Comparison of ENCODE assay signal across 8 mouse cellular contexts in genomic region chr1:165634151-165634884, GRCm38 (mm10). TPM values are rescaled to one million over a fixed set of nuclear protein-coding genes. Genes with fewer than 3 reads are reported as not detected.
DNase-seq lines count a peak whose midpoint lies in the region; ATAC-seq and TF ChIP-seq lines count a peak whose summit lies in the region.

TSS of gene Mpzl1 (minus strand) at chr1:165634538.

- peaks cover 1% of the 10 kb centered on the region for H3K4me1 ChIP-seq in bone marrow, adult 2 months (ENCODE audit: control insufficient read depth, insufficient read depth, low read length)
- peaks cover 31% of the 10 kb centered on the region for H3K4me1 ChIP-seq in embryonic facial prominence, embryonic 15.5 days
- H3K4me1 ChIP-seq in limb, embryonic 14.5 days (ENCODE audit: control insufficient read depth, insufficient read depth, low read length) = peaks cover 16% of the 10 kb centered on the region
- H3K4me1 ChIP-seq in midbrain, postnatal 0 days (ENCODE audit: insufficient read depth, low read length) = 0 out of 2 replicates have a peak, but pooled peaks cover 3% of the 10 kb centered on the region

- peak within 1 kb of the TSS; percentile 83 for H3K9ac ChIP-seq in embryonic facial prominence, embryonic 15.5 days
- peak within 1 kb of the TSS; percentile 88 for H3K9ac ChIP-seq in limb, embryonic 14.5 days (ENCODE audit: low read depth, low read length, severe bottlenecking)
- H3K9ac ChIP-seq in midbrain, postnatal 0 days (replicated peaks; ENCODE audit: low read length, poor library complexity, severe bottlenecking) = peak within 1 kb of the TSS; percentile 91

- H3K4me2 ChIP-seq in embryonic facial prominence, embryonic 15.5 days (replicated peaks) = peak within 1 kb of the TSS; percentile 66
- H3K4me2 ChIP-seq in limb, embryonic 14.5 days (replicated peaks; ENCODE audit: low read depth, low read length, severe bottlenecking) = peak within 1 kb of the TSS; percentile 62
- peak within 1 kb of the TSS; percentile 70 for H3K4me2 ChIP-seq in midbrain, postnatal 0 days (ENCODE audit: low read depth, low read length, poor library complexity, severe bottlenecking)

- peak; percentile 95 for DNase-seq in 416B (ENCODE audit: low read depth)
- peak; percentile 99 for DNase-seq in heart, adult 8-10 months (ENCODE audit: low spot score)
- DNase-seq in kidney, adult 9 months = peak; percentile 99
- peak; percentile 98 for DNase-seq in limb, embryonic 14.5 days (ENCODE audit: low spot score)
- DNase-seq in midbrain, postnatal 0 days (ENCODE audit: low spot score) = peak; percentile 98
- DNase-seq in spleen, postnatal 14 days (ENCODE audit: low spot score in 2 of 2) = peak; percentile 90 to 93

- 1% methylated on average over 72 of the region's 73 CpGs for WGBS in bone marrow, adult 2 months
- WGBS in embryonic facial prominence, embryonic 15.5 days = under 1% methylated on average over 67 of the region's 73 CpGs
- under 1% methylated on average over 40 of the region's 73 CpGs for WGBS in limb, embryonic 14.5 days
- 1% methylated on average over 47 of the region's 73 CpGs for whole genome bisulfite sequencing in midbrain, postnatal 0 days

- 0 out of 2 replicates have a peak, but pooled peaks have one; percentile 15 for TF ChIP-seq CTCF in bone marrow, adult 2 months (IDR thresholded peaks at IDR 0.05; ENCODE audit: control insufficient read depth, insufficient read depth, low read length)
- TF ChIP-seq CTCF in midbrain, postnatal 0 days (IDR thresholded peaks at IDR 0.05) = peak; percentile 41

- peak within 1 kb of the TSS; percentile 86 for H3K4me3 ChIP-seq in bone marrow, adult 2 months (replicated peaks; ENCODE audit: control insufficient read depth, low read depth, low read length)
- H3K4me3 ChIP-seq in embryonic facial prominence, embryonic 15.5 days (replicated peaks) = peak within 1 kb of the TSS; percentile 91
- peak within 1 kb of the TSS; percentile 85 for H3K4me3 ChIP-seq in limb, embryonic 14.5 days (replicated peaks; ENCODE audit: low read length)
- H3K4me3 ChIP-seq in midbrain, postnatal 0 days (ENCODE audit: low read depth, low read length) = peak within 1 kb of the TSS; percentile 91

- H3K9me3 ChIP-seq in embryonic facial prominence, embryonic 15.5 days (replicated peaks) = no peaks in the 10 kb centered on the region
- H3K9me3 ChIP-seq in limb, embryonic 14.5 days (ENCODE audit: control insufficient read depth, low read length) = no peaks in the 10 kb centered on the region
- H3K9me3 ChIP-seq in midbrain, postnatal 0 days (ENCODE audit: low read length) = no peaks in the 10 kb centered on the region

- no peaks in the 10 kb centered on the region for H3K36me3 ChIP-seq in embryonic facial prominence, embryonic 15.5 days
- H3K36me3 ChIP-seq in limb, embryonic 14.5 days (ENCODE audit: control insufficient read depth, insufficient read depth, low read length) = no peaks in the 10 kb centered on the region
- no peaks in the 10 kb centered on the region for H3K36me3 ChIP-seq in midbrain, postnatal 0 days (ENCODE audit: insufficient read depth, low read length)

- peak; percentile 100 for ATAC-seq in embryonic facial prominence, embryonic 15.5 days (ENCODE audit: insufficient number of reproducible peaks, low FRiP score, low TSS enrichment, low read depth)
- peak; percentile 98 for ATAC-seq in limb, embryonic 14.5 days (ENCODE audit: low FRiP score, low read depth)
- peak; percentile 99 for ATAC-seq in midbrain, postnatal 0 days (ENCODE audit: low FRiP score)

- no peaks in the 10 kb centered on the region for H3K27me3 ChIP-seq in embryonic facial prominence, embryonic 15.5 days
- H3K27me3 ChIP-seq in limb, embryonic 14.5 days (ENCODE audit: control insufficient read depth, insufficient read depth, low read length) = no peaks in the 10 kb centered on the region
- no peaks in the 10 kb centered on the region for H3K27me3 ChIP-seq in midbrain, postnatal 0 days (ENCODE audit: insufficient read depth, low read length)

- peak; percentile 38; the same call in 1 of the 2 replicates for TF ChIP-seq POLR2A in bone marrow, adult 2 months (IDR thresholded peaks at IDR 0.05; ENCODE audit: borderline replicate concordance, control insufficient read depth, low read depth, low read length)
- peak; percentile 88 for TF ChIP-seq POLR2A in limb, embryonic 14.5 days (IDR thresholded peaks at IDR 0.05; ENCODE audit: borderline replicate concordance, extremely low read depth, insufficient read depth, insufficient read length)

- no peak within 1 kb of the TSS; the same call in 1 of the 2 replicates for H3K27ac ChIP-seq in bone marrow, adult 2 months (ENCODE audit: control insufficient read depth, insufficient read depth, low read depth, low read length, poor library complexity)
- peak within 1 kb of the TSS; percentile 98 for H3K27ac ChIP-seq in embryonic facial prominence, embryonic 15.5 days (replicated peaks)
- H3K27ac ChIP-seq in limb, embryonic 14.5 days (replicated peaks; ENCODE audit: low read depth, low read length) = peak within 1 kb of the TSS; percentile 94
- peak within 1 kb of the TSS; percentile 94 for H3K27ac ChIP-seq in midbrain, postnatal 0 days (ENCODE audit: low read depth, low read length)

RNA-seq across cellular contexts. Expression of gene Mpzl1, which starts in this region (rescaled TPM):
- polyA plus RNA-seq in bone marrow, adult 2 months (2011; ENCODE audit: insufficient read depth, insufficient read length, low replicate concordance, missing spikeins) = 5.8 and 20.7 TPM in 2 replicates
- 138 and 147 TPM in 2 replicates for polyA plus RNA-seq in embryonic facial prominence, embryonic 15.5 days (2015; fragmentation: Nextera tagmentation; extraction: Ambion mirVana)
- 10 to 100 TPM; 12.3 to 13.6 (median 12.4) TPM for total RNA-seq in heart, adult 8-10 months (2022)
- 192 and 214 TPM in 2 replicates for polyA plus RNA-seq in limb, embryonic 14.5 days (2012; rRNA removed)
- polyA plus RNA-seq in limb, embryonic 14.5 days (2014; fragmentation: Nextera tagmentation; extraction: Ambion mirVana) = 196 and 209 TPM in 2 replicates
- total RNA-seq in midbrain, postnatal 0 days (2014; rRNA removed) = 29.7 and 38.2 TPM in 2 replicates
- 138 and 146 TPM in 2 replicates for polyA plus RNA-seq in midbrain, postnatal 0 days (2015; fragmentation: Nextera tagmentation; extraction: Ambion mirVana)
